Mouse (Mus musculus): ENCODE measurements around the gene Tbc1d8.

- no peak for TF ChIP-seq CTCF (conservative IDR thresholded peaks at IDR 0.05; ENCODE audit: low read length)
- no peak for TF ChIP-seq POU5F1 (IDR thresholded peaks at IDR 0.05; ENCODE audit: borderline replicate concordance, low read length)
Observed at GRCm38 (mm10) chr1:39493664-39494063, 15.1 kb upstream of the Tbc1d8 start.
